Mouse (Mus musculus) megakaryocyte progenitor cell, adult 5-6 weeks (primary cell): Measurements from ENCODE around the gene Dip2c. TPM values are rescaled to one million over a fixed set of nuclear protein-coding genes. Genes with fewer than 3 reads are reported as not detected.

Experiments
- ATAC-seq: replicated peaks from 2 replicates; pipeline ENCODE4 v1.8.0; 2016; ENCODE audit warnings: mild to moderate bottlenecking, moderate TSS enrichment, inconsistent platforms; ENCODE audit not compliant: poor library complexity
- total RNA-seq, 2 experiments: library from RNA; stranded (forward) in 1 of 2; stranded (reverse) in 1 of 2; fragments of 157-497, 149-512 nt in 1 of 2; fragments of 200-1000 nt in 1 of 2; gene quantifications; 2 replicates each; pipeline versions ENCODE4 v1.2.3 to v1.2.4; 2015 to 2017

Gene Dip2c
- total RNA-seq, 2 experiments from 2014 or later, result 1.6 to 1.8 TPM

- no peak for ATAC-seq
Observed at GRCm38 (mm10) chr13:9653018-9653417, 376.7 kb downstream of the Dip2c start.

GRCm38 (mm10) chr13:9656613-9657012, 380.3 kb downstream of the Dip2c start:
- no peak for ATAC-seq

- no peak for ATAC-seq
Observed at GRCm38 (mm10) chr13:9660711-9661110, 384.4 kb downstream of the Dip2c start.

- no peak for ATAC-seq
Observed at GRCm38 (mm10) chr13:9663593-9663992, 387.3 kb downstream of the Dip2c start.

GRCm38 (mm10) chr13:9667954-9668496, 391.7 kb downstream of the Dip2c start:
- no peak for ATAC-seq

- ATAC-seq, result no peak
Observed at GRCm38 (mm10) chr13:9669246-9669645, 392.9 kb downstream of the Dip2c start.

- ATAC-seq, result no peak
Observed at GRCm38 (mm10) chr13:9674126-9674525, 397.8 kb downstream of the Dip2c start.

GRCm38 (mm10) chr13:9681492-9681891, 405.2 kb downstream of the Dip2c start:
- no peak for ATAC-seq

- ATAC-seq, result no peak
Observed at GRCm38 (mm10) chr13:9683280-9683679, 407.0 kb downstream of the Dip2c start.

GRCm38 (mm10) chr13:9684153-9684923, 408.0 kb downstream of the Dip2c start:
- no peak for ATAC-seq

GRCm38 (mm10) chr13:9686261-9686660, 409.9 kb downstream of the Dip2c start:
- no peak for ATAC-seq

GRCm38 (mm10) chr13:9686765-9687164, 410.4 kb downstream of the Dip2c start:
- no peak for ATAC-seq

- ATAC-seq, result no peak
Observed at GRCm38 (mm10) chr13:9689366-9689765, 413.0 kb downstream of the Dip2c start.

GRCm38 (mm10) chr13:9692876-9693275, 416.5 kb downstream of the Dip2c start:
- no peak for ATAC-seq

GRCm38 (mm10) chr13:9694651-9695050, 418.3 kb downstream of the Dip2c start:
- no peak for ATAC-seq

- no peak for ATAC-seq
Observed at GRCm38 (mm10) chr13:9695403-9695802, 419.1 kb downstream of the Dip2c start.

- ATAC-seq, result no peak
Observed at GRCm38 (mm10) chr13:9695809-9696208, 419.5 kb downstream of the Dip2c start.

GRCm38 (mm10) chr13:9697340-9697739, 421.0 kb downstream of the Dip2c start:
- ATAC-seq, result no peak

- ATAC-seq, result no peak
Observed at GRCm38 (mm10) chr13:9702615-9703235, 426.4 kb downstream of the Dip2c start.

- ATAC-seq, result no peak
Observed at GRCm38 (mm10) chr13:9706720-9707119, 430.4 kb downstream of the Dip2c start.

GRCm38 (mm10) chr13:9708433-9709240, 432.3 kb downstream of the Dip2c start:
- ATAC-seq, result no peak
